Mouse (Mus musculus): ENCODE results near the gene Epx. TPM values are rescaled to one million over a fixed set of nuclear protein-coding genes. Genes with fewer than 3 reads are reported as not detected.

Gene Epx
- total RNA-seq, 2 experiments from 2014 or later: 0.39 TPM; not detected in 1

DNA sequence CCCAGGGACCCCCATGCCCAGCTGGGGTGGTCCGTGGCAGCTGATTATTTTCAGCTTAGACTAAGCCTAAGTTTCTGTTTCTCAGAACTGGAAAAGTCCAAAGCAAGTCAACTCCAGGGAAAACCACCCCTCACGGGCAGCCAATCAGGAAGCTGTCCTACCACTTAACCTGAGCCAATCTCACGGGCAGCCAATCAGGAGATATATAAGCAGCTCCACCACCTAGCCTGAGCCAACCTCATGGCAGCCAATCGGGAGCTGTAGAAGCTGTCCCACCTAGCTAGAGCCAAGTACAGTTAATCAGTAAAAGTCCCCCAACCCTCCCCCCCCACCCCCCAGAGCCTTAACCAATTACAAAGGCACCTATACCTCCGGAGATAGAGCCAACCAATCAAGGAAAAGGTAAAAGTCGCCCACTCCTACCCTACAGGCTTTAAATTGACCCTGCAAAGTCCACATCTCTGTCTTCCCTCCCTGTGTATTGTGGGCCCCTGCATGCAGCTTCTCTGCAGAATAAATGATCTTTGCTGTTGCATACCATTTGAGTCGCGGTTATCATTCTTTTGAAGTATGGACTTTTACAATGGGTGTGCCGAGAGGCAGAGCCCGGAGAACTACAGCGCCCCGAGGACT is 28.3 kb downstream of the Epx start:
- intact Hi-C loops (cut with DNase I): no loop called here
- DNase-seq (ENCODE audit: low spot score in 2 of 2): no peak

DNA sequence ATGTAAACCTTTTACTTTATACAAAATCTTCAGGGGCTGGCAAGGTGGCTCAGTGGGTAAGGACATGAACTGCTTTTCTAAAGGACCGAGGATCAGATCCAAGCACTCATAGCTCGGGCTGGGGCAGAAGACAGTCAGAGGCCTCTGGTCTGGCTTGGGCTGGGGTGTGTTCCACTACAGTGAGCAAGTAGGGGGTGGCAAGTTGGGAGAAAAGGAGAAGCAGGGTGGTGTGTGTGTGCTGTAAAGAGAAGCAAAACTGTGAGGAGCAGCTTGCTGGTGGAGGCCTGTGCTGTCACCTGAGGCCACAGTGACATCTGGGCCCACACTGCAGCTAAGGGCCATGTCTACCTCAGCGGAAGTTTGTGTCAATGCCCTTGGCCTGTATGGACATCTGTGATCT is 33.9 kb downstream of the Epx start:
- DNase-seq (ENCODE audit: low spot score in 2 of 2): no peak
- intact Hi-C loops (cut with DNase I): no loop called here

- intact Hi-C loops (cut with DNase I): no loop called here
- DNase-seq (ENCODE audit: low spot score in 2 of 2): no peak
Measured at GRCm38 (mm10) chr11:87840676-87841075, 34.7 kb downstream of the Epx start.

- intact Hi-C loops (cut with DNase I): no loop called here
- DNase-seq (ENCODE audit: low spot score in 2 of 2): peak in 1 of 2 experiments; percentile 7
Measured at GRCm38 (mm10) chr11:87828239-87828900, 47.0 kb downstream of the Epx start, which contains the start of gene Lpo. TSS of gene Lpo (minus strand) at chr11:87828289.

DNA sequence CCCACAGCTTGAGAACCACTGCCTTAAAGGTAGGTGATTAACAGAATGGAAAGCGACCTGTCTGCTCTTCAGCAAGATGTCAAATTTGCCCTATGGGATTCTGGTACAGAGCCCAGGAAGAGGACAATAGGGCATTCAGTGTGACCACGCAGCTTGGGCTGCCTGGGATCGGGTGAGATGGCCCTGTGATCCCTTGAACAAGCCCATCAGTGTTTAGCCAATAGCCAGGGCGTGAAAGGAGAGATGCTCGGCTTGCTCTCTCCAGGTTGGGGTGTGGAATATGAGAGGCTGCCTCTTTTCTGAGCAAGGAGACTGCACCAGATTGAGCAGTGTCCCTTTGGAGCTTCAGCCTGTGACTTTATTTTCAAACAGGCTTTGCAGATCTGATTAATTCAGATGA is 53.8 kb downstream of the Epx start:
- intact Hi-C loops (cut with DNase I): no loop called here
- no peak for DNase-seq (ENCODE audit: low spot score in 2 of 2)

GRCm38 (mm10) chr11:87817443-87817773 is 57.9 kb downstream of the Epx start:
- intact Hi-C loops (cut with DNase I): no loop called here
- DNase-seq (ENCODE audit: low spot score in 2 of 2): no peak

- DNase-seq (ENCODE audit: low spot score in 2 of 2): peak; percentile 45
- intact Hi-C loops (cut with DNase I): no loop called here
Measured at GRCm38 (mm10) chr11:87816707-87817442, 58.5 kb downstream of the Epx start.

DNA sequence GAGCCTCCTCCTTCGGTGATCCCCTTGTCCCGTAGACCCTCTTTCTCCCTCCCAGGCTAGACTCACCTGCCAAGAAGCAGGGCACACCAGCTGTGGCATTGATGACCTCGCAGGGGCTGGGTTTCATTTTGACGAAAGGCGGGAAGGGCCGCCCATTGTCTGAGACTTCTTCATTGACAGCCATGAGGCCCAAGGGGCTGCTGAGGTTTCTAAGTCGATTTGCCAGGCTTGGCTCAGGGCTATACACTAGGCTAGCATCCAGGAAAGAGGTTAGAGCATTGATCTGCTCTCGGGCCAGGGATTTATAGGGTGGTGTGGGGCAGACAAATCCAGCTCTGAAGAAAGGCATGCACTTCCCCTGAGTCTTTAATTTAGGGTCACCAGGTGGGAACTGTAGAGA is 60.5 kb downstream of the Epx start:
- DNase-seq (ENCODE audit: low spot score in 2 of 2): no peak
- intact Hi-C loops (cut with DNase I): no loop called here

Other genes with a start within 250 kb of the Epx start
- gene Rnf43, start 212.8 kb downstream of the Epx start, total RNA-seq (2021): 1 to 10 TPM; 1.9 to 2.7 TPM
- 10 to 100 TPM; 69.9 to 86.3 TPM for gene Supt4a, start 138.0 kb downstream of the Epx start, total RNA-seq (2021)
- gene Tspoap1, start 115.0 kb downstream of the Epx start, total RNA-seq (2021): 100 to 1,000 TPM; 165 to 189 TPM
- not detected for gene Mpo, start 82.0 kb downstream of the Epx start, total RNA-seq (2021)
- under 1 TPM; 0.32 to 0.44 TPM for gene Lpo, start 47.2 kb downstream of the Epx start, total RNA-seq (2021)
- 1 to 10 TPM; 4.2 to 4.4 TPM for gene Mks1, start 22.3 kb downstream of the Epx start, total RNA-seq (2021)
- gene Olfr462, start 16.7 kb upstream of the Epx start, total RNA-seq (2021): not detected
- gene Olfr463, start 21.9 kb upstream of the Epx start, total RNA-seq (2021): not detected
- gene Olfr464, start 45.4 kb upstream of the Epx start, total RNA-seq (2021): 1 to 10 TPM; 3.0 to 3.7 TPM
- 100 to 1,000 TPM; 580 to 594 TPM for gene Dynll2, start 112.0 kb upstream of the Epx start, total RNA-seq (2021)
- 100 to 1,000 TPM; 177 to 190 TPM for gene Srsf1, start 171.8 kb upstream of the Epx start, total RNA-seq (2021)
- gene Vezf1, start 192.7 kb upstream of the Epx start, total RNA-seq (2021): 10 to 100 TPM; 23.6 to 25.8 TPM
- 10 to 100 TPM; 28.7 to 29.5 TPM for gene Cuedc1, start 222.5 kb upstream of the Epx start, total RNA-seq (2021)